Mouse (Mus musculus): ENCODE measurements at regions not wholly inside any gene's neighbourhood (a gene's known extent, or its start where the extent isn't known, plus 50 kb on each side); places are given as distances from the start of the nearest gene placed in this dataset.

GRCm38 (mm10) chr11:6905630-6906029 lies 68.2 kb upstream of the Gm11983 start:
- 31% methylated on average over 5 of the region's 5 CpGs for WGBS
- Histone ChIP-seq H3K4me3 (no peak overlapping the region), H3K4me1 (peaks cover 10% of the 10 kb centered on the region), H3K27ac (replicated peaks) (no peak overlapping the region), H3K36me3 (replicated peaks) (no peaks in the 10 kb centered on the region), H3K9me3 (no peaks in the 10 kb centered on the region), H3K27me3 (replicated peaks; ENCODE audit: low read depth, poor library complexity, severe bottlenecking) (0 out of 2 replicates have a peak, but pooled peaks cover 3% of the 10 kb centered on the region)
- DNase-seq (ENCODE audit: low spot score) = no peak

- H3K9me3 ChIP-seq = no peaks in the 10 kb centered on the region
- no peak overlapping the region for H3K4me3 ChIP-seq
- DNase-seq (ENCODE audit: low spot score) = no peak
- H3K27me3 ChIP-seq (replicated peaks; ENCODE audit: low read depth, poor library complexity, severe bottlenecking) = 0 out of 2 replicates have a peak, but pooled peaks cover 3% of the 10 kb centered on the region
- 83% methylated on average over 3 of the region's 3 CpGs for WGBS
- H3K27ac ChIP-seq (replicated peaks) = no peak overlapping the region
- peaks cover 19% of the 10 kb centered on the region for H3K4me1 ChIP-seq
- H3K36me3 ChIP-seq (replicated peaks) = no peaks in the 10 kb centered on the region
Measured at GRCm38 (mm10) chr11:6902991-6903390, 65.5 kb upstream of the Gm11983 start.

- 0 out of 2 replicates have a peak, but pooled peaks cover 3% of the 10 kb centered on the region for H3K27me3 ChIP-seq (replicated peaks; ENCODE audit: low read depth, poor library complexity, severe bottlenecking)
Measured at GRCm38 (mm10) chr11:6902271-6902670, 64.8 kb upstream of the Gm11983 start.

GRCm38 (mm10) chr11:6900769-6901481 lies 63.5 kb upstream of the Gm11983 start:
- Histone ChIP-seq H3K36me3 (replicated peaks) (no peaks in the 10 kb centered on the region), H3K27me3 (replicated peaks; ENCODE audit: low read depth, poor library complexity, severe bottlenecking) (0 out of 2 replicates have a peak, but pooled peaks cover 3% of the 10 kb centered on the region), H3K4me3 (no peak overlapping the region), H3K4me1 (peaks cover 19% of the 10 kb centered on the region), H3K9me3 (no peaks in the 10 kb centered on the region), H3K27ac (replicated peaks) (no peak overlapping the region)
- 55% methylated on average over 11 of the region's 11 CpGs for WGBS
- DNase-seq (ENCODE audit: low spot score) = no peak

More at GRCm38 (mm10) chr11:6902271-6902670, 64.8 kb upstream of the Gm11983 start:
- Histone ChIP-seq H3K27ac (replicated peaks) (no peak overlapping the region), H3K4me1 (peaks cover 19% of the 10 kb centered on the region), H3K4me3 (no peak overlapping the region), H3K36me3 (replicated peaks) (no peaks in the 10 kb centered on the region), H3K9me3 (no peaks in the 10 kb centered on the region)
- DNase-seq (ENCODE audit: low spot score) = no peak
- WGBS = 76% methylated on average over 3 of the region's 3 CpGs

- H3K4me1 ChIP-seq = peaks cover 17% of the 10 kb centered on the region
- no peak for DNase-seq (ENCODE audit: low spot score)
- no peak overlapping the region for H3K27ac ChIP-seq (replicated peaks)
- H3K9me3 ChIP-seq = no peaks in the 10 kb centered on the region
- H3K4me3 ChIP-seq = no peak overlapping the region
- no peaks in the 10 kb centered on the region for H3K36me3 ChIP-seq (replicated peaks)
- 68% methylated on average over 12 of the region's 12 CpGs for WGBS
- 0 out of 2 replicates have a peak, but pooled peaks cover 3% of the 10 kb centered on the region for H3K27me3 ChIP-seq (replicated peaks; ENCODE audit: low read depth, poor library complexity, severe bottlenecking)
Measured at GRCm38 (mm10) chr11:6900357-6900756, 62.9 kb upstream of the Gm11983 start.

- Histone ChIP-seq H3K4me3 (no peak overlapping the region), H3K9me3 (no peaks in the 10 kb centered on the region), H3K4me1 (peaks cover 27% of the 10 kb centered on the region), H3K27ac (replicated peaks) (no peak overlapping the region; the same call in 1 of the 2 replicates), H3K27me3 (replicated peaks; ENCODE audit: low read depth, poor library complexity, severe bottlenecking) (0 out of 2 replicates have a peak, but pooled peaks cover 3% of the 10 kb centered on the region), H3K36me3 (replicated peaks) (no peaks in the 10 kb centered on the region)
- no peak for DNase-seq (ENCODE audit: low spot score)
- 81% methylated on average over 13 of the region's 13 CpGs for WGBS
Measured at GRCm38 (mm10) chr11:6899271-6900005, 62.0 kb upstream of the Gm11983 start.

- H3K27ac ChIP-seq (replicated peaks) = no peak overlapping the region
Measured at GRCm38 (mm10) chr11:6898357-6899097, 61.1 kb upstream of the Gm11983 start.

GRCm38 (mm10) chr11:6895786-6896093 lies 58.3 kb upstream of the Gm11983 start:
- H3K27ac ChIP-seq (replicated peaks) = peak overlapping the region; percentile 51
- H3K36me3 ChIP-seq (replicated peaks) = no peaks in the 10 kb centered on the region
- no peak overlapping the region for H3K4me3 ChIP-seq
- WGBS = 56% methylated on average over 8 of the region's 8 CpGs
- H3K27me3 ChIP-seq (replicated peaks; ENCODE audit: low read depth, poor library complexity, severe bottlenecking) = no peaks in the 10 kb centered on the region
- H3K4me1 ChIP-seq = peaks cover 22% of the 10 kb centered on the region
- no peaks in the 10 kb centered on the region for H3K9me3 ChIP-seq
- peak; percentile 45 for DNase-seq (ENCODE audit: low spot score)

More at GRCm38 (mm10) chr11:6898357-6899097, 61.1 kb upstream of the Gm11983 start:
- Histone ChIP-seq H3K9me3 (no peaks in the 10 kb centered on the region), H3K27me3 (replicated peaks; ENCODE audit: low read depth, poor library complexity, severe bottlenecking) (0 out of 2 replicates have a peak, but pooled peaks cover 3% of the 10 kb centered on the region), H3K4me3 (no peak overlapping the region), H3K4me1 (peaks cover 27% of the 10 kb centered on the region), H3K36me3 (replicated peaks) (no peaks in the 10 kb centered on the region)
- no peak for DNase-seq (ENCODE audit: low spot score)
- WGBS = 88% methylated on average over 5 of the region's 5 CpGs

- 29% methylated on average over 7 of the region's 7 CpGs for WGBS
- peak overlapping the region; percentile 69 for H3K27ac ChIP-seq (replicated peaks)
- H3K4me3 ChIP-seq = no peak overlapping the region
- no peaks in the 10 kb centered on the region for H3K9me3 ChIP-seq
- DNase-seq (ENCODE audit: low spot score) = peak; percentile 40
- H3K36me3 ChIP-seq (replicated peaks) = no peaks in the 10 kb centered on the region
- peaks cover 17% of the 10 kb centered on the region for H3K4me1 ChIP-seq
- no peaks in the 10 kb centered on the region for H3K27me3 ChIP-seq (replicated peaks; ENCODE audit: low read depth, poor library complexity, severe bottlenecking)
Measured at GRCm38 (mm10) chr11:6894911-6895785, 57.7 kb upstream of the Gm11983 start.

- Histone ChIP-seq H3K27me3 (replicated peaks; ENCODE audit: low read depth, poor library complexity, severe bottlenecking) (no peaks in the 10 kb centered on the region), H3K9me3 (no peaks in the 10 kb centered on the region), H3K27ac (replicated peaks) (no peak overlapping the region; the same call in 1 of the 2 replicates), H3K4me1 (peaks cover 20% of the 10 kb centered on the region), H3K36me3 (replicated peaks) (no peaks in the 10 kb centered on the region), H3K4me3 (no peak overlapping the region)
- 72% methylated on average over 1 of the region's 1 CpGs for WGBS
- no peak for DNase-seq (ENCODE audit: low spot score)
Measured at GRCm38 (mm10) chr11:6893734-6894133, 56.3 kb upstream of the Gm11983 start.

- Histone ChIP-seq H3K9me3 (no peaks in the 10 kb centered on the region), H3K27ac (replicated peaks) (no peak overlapping the region), H3K4me3 (no peak overlapping the region), H3K27me3 (replicated peaks; ENCODE audit: low read depth, poor library complexity, severe bottlenecking) (no peaks in the 10 kb centered on the region), H3K4me1 (peaks cover 20% of the 10 kb centered on the region), H3K36me3 (replicated peaks) (no peaks in the 10 kb centered on the region)
- DNase-seq (ENCODE audit: low spot score) = no peak
- WGBS = 93% methylated on average over 3 of the region's 3 CpGs
Measured at GRCm38 (mm10) chr11:6893063-6893462, 55.6 kb upstream of the Gm11983 start.

- no peak overlapping the region for H3K27ac ChIP-seq (replicated peaks)
- H3K27me3 ChIP-seq (replicated peaks; ENCODE audit: low read depth, poor library complexity, severe bottlenecking) = no peaks in the 10 kb centered on the region
- H3K36me3 ChIP-seq (replicated peaks) = no peaks in the 10 kb centered on the region
- H3K9me3 ChIP-seq = no peaks in the 10 kb centered on the region
- no peak for DNase-seq (ENCODE audit: low spot score)
- 88% methylated on average over 5 of the region's 5 CpGs for WGBS
- H3K4me3 ChIP-seq = no peak overlapping the region
- H3K4me1 ChIP-seq = peaks cover 19% of the 10 kb centered on the region
Measured at GRCm38 (mm10) chr11:6890450-6890849, 53.0 kb upstream of the Gm11983 start.

All from embryonic facial prominence, embryonic 10.5 days (tissue).